Comparison of ENCODE assay signal across 8 mouse cellular contexts in genomic region chr8:61487597-61488156, GRCm38 (mm10). TPM values are rescaled to one million over a fixed set of nuclear protein-coding genes. Genes with fewer than 3 reads are reported as not detected.
DNase-seq lines count a peak whose midpoint lies in the region; ATAC-seq lines count a peak whose summit lies in the region.

Gene Cbr4, plus strand, starts transcription at chr8:61487734.

- H3K9ac ChIP-seq in lung, embryonic 16.5 days (ENCODE audit: low read length) = peak within 1 kb of the TSS; percentile 89

- peak within 1 kb of the TSS; percentile 75 for H3K4me3 ChIP-seq in lung, embryonic 16.5 days (ENCODE audit: low read length)

- no peaks in the 10 kb centered on the region for H3K27me3 ChIP-seq in lung, embryonic 16.5 days (ENCODE audit: control insufficient read depth, insufficient read depth, low read depth, low read length)

- no peaks in the 10 kb centered on the region for H3K9me3 ChIP-seq in lung, embryonic 16.5 days (ENCODE audit: control insufficient read depth, low read length)

- H3K27ac ChIP-seq in lung, embryonic 16.5 days (ENCODE audit: low read length) = peak within 1 kb of the TSS; percentile 95

- peak within 1 kb of the TSS; percentile 65 for H3K4me2 ChIP-seq in lung, embryonic 16.5 days (ENCODE audit: low read depth, low read length)

- ATAC-seq in hematopoietic stem cell, adult 5-6 weeks (replicated peaks in 1 of 2; ENCODE audit: insufficient read depth in 1 of 2, low FRiP score in 2 of 2, low TSS enrichment in 1 of 2, low read depth in 1 of 2, poor library complexity in 2 of 2, severe bottlenecking in 2 of 2) = peak; percentile 99
- ATAC-seq in lung, embryonic 16.5 days (ENCODE audit: low read depth) = peak; percentile 98

- no peaks in the 10 kb centered on the region; the same call in 1 of the 2 replicates for H3K36me3 ChIP-seq in lung, embryonic 16.5 days (ENCODE audit: control insufficient read depth, insufficient read depth, low read length)

- peak; percentile 91 for DNase-seq in MEL-GATA-1-ER (ENCODE audit: extremely low read depth, low read depth)
- peak; percentile 85 for DNase-seq in cerebellum, adult 8-10 months
- peak; percentile 92 for DNase-seq in forelimb bud, embryonic 11.5 days (ENCODE audit: low read depth, low spot score)
- peak; percentile 91 for DNase-seq in layer of hippocampus, adult 9-10 months (ENCODE audit: low spot score)
- DNase-seq in ovary, postnatal 10 days (ENCODE audit: low spot score) = peak; percentile 68
- DNase-seq in thymus, postnatal 10 days (ENCODE audit: low spot score in 2 of 2) = peak; percentile 72 to 84

- WGBS in lung, embryonic 16.5 days = under 1% methylated on average over 29 of the region's 29 CpGs

- no peaks in the 10 kb centered on the region for H3K4me1 ChIP-seq in lung, embryonic 16.5 days (replicated peaks; ENCODE audit: control insufficient read depth, insufficient read depth, low read length)

RNA-seq across cellular contexts. Expression of gene Cbr4, which starts in this region (rescaled TPM):
- 31.9 and 40.2 TPM in 2 replicates for total RNA-seq in hematopoietic stem cell, adult 5-6 weeks (2017)
- polyA plus RNA-seq in lung, embryonic 16.5 days (2015; fragmentation: Nextera tagmentation; extraction: Ambion mirVana) = 32.3 and 33.3 TPM in 2 replicates

Comparison
In these comparisons a context has a peak if more than half of its experiments do, and no peak if none do; other contexts are left out.
1. Peak in every context shown above with its lines: DNase-seq, ATAC-seq, H3K4me3 ChIP-seq and H3K27ac ChIP-seq.